Mouse (Mus musculus) neural tube, embryonic 14.5 days (tissue): ENCODE results near the gene Casp14. TPM values are rescaled to one million over a fixed set of nuclear protein-coding genes. Genes with fewer than 3 reads are reported as not detected.

ENCODE experiments used
- polyA plus RNA-seq: library from polyadenylated mRNA; unstranded; fragments of >200 nt; fragmentation: Nextera tagmentation; extraction: Ambion mirVana; gene quantifications from 2 replicates; pipeline ENCODE4 v1.2.1, GENCODE M21; 2014

Casp14 gene
- polyA plus RNA-seq, 1 experiment from 2014 or later: not detected

Other genes starting within 250 kb of the Casp14 start
- not detected in 2 replicates for gene Olfr1358, start 200.9 kb downstream of the Casp14 start, polyA plus RNA-seq
- gene Ilvbl, start 143.9 kb downstream of the Casp14 start, polyA plus RNA-seq: 42.7 and 46.3 TPM in 2 replicates
- 2.3 and 4.3 TPM in 2 replicates for gene Syde1, start 126.3 kb downstream of the Casp14 start, polyA plus RNA-seq
- not detected in 2 replicates for gene Olfr1357, start 100.2 kb downstream of the Casp14 start, polyA plus RNA-seq
- 0.20 and 0.40 TPM in 2 replicates for gene Ccdc105, start 34.8 kb upstream of the Casp14 start, polyA plus RNA-seq
- 10.3 and 10.8 TPM in 2 replicates for gene Slc1a6, start 62.2 kb upstream of the Casp14 start, polyA plus RNA-seq
- not detected in 2 replicates for gene Olfr1356, start 133.9 kb upstream of the Casp14 start, polyA plus RNA-seq
- not detected in 2 replicates for gene Olfr1355, start 157.2 kb upstream of the Casp14 start, polyA plus RNA-seq
- not detected in 2 replicates for gene Olfr1354, start 194.9 kb upstream of the Casp14 start, polyA plus RNA-seq
- gene Olfr8, start 232.3 kb upstream of the Casp14 start, polyA plus RNA-seq: not detected in 2 replicates
- gene Olfr1353, start 245.0 kb upstream of the Casp14 start, polyA plus RNA-seq: not detected in 2 replicates